Mouse (Mus musculus): ENCODE data around the gene Arf1.

- TF ChIP-seq POLR2A (IDR thresholded peaks at IDR 0.05; ENCODE audit: borderline replicate concordance, extremely low read depth, insufficient read depth, insufficient read length, poor library complexity, severe bottlenecking) (no peak), CTCF (IDR thresholded peaks at IDR 0.05; ENCODE audit: borderline replicate concordance, extremely low read depth, insufficient read depth, insufficient read length) (no peak)
Observed at GRCm38 (mm10) chr11:59276877-59277276, 48.8 kb upstream of the Arf1 start.
